Mouse (Mus musculus) layer of hippocampus, postnatal 14 days (tissue): ENCODE measurements around the gene Efhc1. TPM values are rescaled to one million over a fixed set of nuclear protein-coding genes. Genes with fewer than 3 reads are reported as not detected.

Source experiments
- DNase-seq, 2 experiments: peaks; one replicate each; pipeline ENCODE4 v3.0.0; 2021 to 2022; ENCODE audit warnings: low spot score in 2 of 2, mixed read lengths in 1 of 2
- total RNA-seq, 2 experiments: library from RNA; stranded (reverse); gene quantifications; 2 replicates each; pipeline ENCODE4 v1.2.3; 2021

The Efhc1 gene
- total RNA-seq, 2 experiments from 2014 or later = 2.2 to 2.7 TPM

DNA sequence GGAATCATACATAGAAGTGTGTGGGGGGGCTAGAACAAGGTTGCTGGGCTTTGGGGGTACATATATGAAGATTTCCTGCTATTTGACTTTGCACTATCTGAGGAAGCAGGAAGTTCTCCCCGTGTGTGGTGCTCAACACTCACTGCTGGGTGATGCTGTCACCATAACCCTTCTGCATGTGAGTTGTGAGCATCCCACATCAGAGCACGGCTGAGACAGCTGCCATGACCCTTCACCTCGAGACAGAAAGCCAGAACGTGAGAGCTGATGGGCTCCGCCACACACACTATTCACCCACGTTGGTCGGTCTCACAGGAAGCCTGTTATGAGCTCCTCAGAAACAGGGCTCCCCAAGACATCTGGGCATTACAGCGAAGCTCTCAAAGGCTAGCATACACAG is 53.2 kb downstream of the Efhc1 start:
- no peak for DNase-seq

DNA sequence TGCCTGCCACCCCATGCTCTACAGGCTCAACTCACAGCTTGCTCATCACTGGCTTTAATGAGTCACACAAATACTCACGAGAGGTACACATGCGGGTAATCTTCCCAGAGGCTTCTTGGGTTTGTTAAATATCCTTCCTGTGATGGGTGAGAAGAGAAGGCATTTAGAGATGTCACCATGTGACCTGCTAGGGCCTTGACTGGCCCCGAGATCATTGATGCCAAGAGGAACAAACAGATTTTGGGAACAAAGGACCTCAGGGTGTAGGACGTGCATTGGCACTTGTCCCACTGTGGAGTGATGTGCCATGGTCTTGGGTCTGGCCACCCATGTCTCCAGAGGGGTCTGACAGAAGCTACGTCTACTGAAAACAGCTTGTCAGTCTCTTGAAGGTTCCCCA is 55.3 kb downstream of the Efhc1 start:
- no peak for DNase-seq

DNA sequence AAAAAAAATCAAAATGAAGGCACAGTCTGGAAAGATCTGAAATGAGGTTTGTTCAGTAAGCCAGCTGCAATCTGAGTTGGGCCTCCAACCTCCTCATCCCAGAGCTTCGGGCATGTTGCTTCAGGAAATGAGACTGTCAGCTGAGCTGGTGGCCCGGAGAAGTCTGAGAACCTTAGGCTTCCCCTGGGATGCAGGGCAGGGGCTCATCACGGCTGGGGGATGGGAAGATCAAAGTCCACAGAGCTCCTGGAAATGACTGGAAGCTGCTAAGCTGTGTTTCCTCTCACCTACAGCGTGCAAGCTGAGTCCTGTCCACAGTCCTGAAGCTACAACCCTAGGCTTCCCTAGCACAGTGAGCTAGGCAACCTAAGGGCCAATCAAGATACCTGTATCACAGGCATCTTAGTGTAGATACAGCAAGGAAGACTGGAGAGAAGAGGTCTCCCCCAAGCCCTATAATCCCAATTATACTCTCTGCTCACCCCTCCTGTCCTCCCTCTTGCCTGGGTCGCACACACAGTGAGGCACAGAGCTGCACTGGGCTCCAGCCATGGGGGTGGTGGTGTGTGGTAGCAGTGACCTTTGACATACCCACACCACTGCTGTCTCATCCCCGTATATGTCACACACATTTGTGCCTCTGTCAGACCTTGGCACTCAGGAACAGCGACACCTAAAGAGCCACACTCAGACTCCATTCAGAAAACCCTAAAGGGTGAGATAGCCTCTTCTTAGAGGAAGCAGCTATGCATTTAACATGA is 56.7 kb downstream of the Efhc1 start:
- DNase-seq = no peak

DNA sequence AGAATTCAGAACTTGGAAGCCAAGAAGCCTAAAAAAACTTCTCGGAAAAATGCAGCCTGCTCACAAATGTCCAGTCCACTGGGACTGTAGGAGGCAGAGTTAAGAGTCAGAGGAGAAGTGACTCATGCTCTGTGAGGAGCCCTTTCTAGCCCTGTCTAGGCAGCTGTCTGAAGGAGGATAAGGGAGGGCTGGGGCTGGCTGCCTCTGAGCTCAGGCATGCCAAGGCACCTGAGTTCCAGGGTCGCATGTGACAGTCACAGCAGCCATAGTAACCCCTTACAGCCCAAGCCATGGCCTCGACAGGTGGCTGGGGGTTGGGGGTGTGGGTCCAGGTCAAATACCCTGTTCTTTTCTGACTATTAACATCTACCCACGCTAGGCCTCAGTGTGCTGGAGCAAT is 57.5 kb downstream of the Efhc1 start:
- DNase-seq = no peak

DNA sequence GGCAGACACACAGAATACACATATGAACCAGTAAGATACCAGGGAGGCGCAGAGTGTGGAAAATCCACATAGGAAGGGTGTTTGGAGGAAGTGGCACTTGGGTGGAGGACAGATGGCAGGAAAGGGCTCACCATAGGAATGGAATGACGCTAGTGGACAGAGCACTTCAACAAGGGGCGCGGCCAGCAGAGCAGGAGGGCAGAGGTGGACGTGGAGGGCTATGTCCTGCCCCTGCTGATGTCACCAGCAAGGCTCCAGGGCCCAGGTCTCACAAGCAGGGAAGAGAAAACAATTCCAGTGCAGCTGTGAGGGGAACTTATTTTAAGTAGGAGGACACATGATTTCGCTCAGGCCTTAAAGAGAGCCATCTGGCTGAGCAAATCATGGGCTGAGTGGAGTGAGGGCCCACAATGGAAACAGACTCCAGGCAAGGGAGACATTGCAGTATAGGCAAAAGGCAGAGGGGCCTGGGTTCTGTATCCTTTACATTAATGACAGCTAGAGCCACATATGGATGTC is 58.9 kb downstream of the Efhc1 start:
- DNase-seq = no peak

DNA sequence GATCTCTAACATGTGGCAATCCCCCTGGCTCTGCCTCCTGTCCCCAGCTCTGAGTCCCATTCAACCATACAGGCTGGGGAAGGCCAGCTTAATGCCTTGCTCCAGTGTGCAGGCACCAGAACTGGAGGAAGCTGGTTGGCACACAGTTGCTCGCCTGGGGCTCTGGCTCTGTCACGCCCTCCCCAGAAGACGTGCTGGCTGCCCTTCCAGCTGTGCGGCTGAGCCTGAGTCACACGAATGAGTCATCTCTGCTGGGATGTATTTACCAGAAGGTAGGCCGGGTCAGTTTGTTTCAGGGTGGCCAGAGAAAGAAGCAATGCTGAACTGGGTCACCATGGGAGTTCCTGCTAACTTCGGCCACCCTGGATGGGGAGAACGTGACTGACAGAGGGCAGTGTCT is 63.0 kb downstream of the Efhc1 start:
- DNase-seq = no peak

DNA sequence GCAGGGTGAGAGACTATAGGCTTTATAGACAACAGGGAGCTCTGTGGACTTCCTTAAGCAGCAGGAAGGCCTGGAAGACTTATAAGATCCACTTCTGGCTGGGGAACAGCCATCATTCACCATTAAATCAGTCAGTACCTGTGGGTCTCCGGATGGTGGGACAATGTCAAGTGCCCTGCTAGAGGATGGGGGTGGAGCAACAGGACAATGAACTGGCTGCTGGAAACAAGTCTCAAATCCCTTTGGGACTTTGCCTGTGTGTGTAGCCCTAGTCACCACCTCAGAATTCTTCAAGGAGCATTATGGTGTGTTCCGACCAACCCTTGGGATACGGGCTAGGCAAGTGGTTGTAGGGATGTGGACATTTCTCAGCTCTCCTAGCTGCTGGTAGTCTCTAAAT is 71.7 kb downstream of the Efhc1 start:
- no peak for DNase-seq

DNA sequence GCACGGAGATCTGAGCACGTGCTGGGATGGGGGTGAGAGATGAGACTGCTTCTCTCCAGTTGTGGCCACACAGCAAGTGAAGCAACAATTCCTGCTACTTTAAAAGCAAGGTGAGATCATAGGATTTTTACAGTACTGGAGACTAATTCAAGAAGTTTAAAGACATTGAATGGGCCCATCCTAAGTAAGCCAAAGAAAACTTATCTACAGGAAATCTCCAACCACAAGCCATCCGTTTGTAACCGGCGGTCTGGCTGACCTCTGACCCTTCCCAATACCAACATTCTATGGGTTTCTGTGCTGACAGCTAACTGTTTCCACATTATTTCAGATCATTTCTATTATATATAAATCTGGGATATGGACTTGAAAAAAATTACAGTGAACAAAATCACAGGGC is 73.8 kb downstream of the Efhc1 start:
- DNase-seq = no peak

DNA sequence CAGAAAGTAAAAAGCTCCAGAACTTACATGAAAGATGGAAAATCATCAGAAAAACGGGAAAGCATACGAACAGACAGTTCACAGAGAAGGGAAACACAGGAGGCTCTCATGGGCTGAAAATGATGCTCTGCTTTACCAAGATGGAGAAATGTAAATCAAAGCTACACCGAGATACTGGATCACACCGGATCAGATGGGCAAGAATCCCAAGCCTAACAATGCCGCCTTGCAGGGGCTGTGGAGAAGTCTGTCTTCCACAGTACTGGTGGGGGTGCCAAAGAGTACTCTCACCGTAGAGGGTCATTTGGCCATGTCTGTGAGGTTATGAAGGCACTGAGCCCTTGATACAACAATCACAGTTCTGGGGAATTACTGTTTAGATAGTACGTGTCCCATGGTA is 75.1 kb downstream of the Efhc1 start:
- DNase-seq = no peak

DNA sequence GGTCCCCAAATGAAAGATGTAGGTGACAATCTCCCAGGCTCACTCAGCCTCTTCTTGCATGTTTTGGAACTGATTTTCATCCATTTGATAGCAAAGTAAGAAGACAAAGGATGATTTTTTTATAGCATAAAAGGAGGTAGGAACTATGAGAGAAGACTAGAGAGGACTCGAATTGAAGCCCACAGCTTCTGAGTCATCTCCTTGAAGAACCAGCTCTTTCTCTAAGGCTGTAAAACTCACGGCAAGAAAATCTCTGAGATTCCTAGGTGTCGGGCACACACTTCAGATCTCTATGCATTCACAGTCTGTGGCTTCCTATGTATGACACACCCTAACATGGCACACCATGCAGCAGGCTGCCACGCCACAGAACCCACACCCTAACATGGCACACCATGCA is 77.6 kb downstream of the Efhc1 start:
- DNase-seq = no peak

DNA sequence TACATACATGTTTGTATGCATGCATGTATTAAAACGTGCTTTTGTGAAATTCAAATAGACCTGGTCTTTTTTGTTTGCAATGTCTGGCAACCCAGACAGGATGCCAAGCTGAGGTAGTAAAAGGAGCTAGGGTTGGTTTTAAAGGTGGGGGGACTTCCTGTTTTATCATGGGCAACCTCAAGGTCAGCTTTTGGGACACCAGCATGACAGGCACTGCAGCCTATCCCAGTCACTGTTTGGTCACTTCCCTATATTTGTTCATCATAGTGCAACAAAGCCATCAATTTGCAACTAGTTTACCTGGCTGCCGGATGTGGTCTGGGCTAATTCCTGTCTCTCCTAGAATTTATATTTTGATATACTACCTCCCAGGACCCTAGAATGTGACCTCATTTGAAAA is 80.2 kb downstream of the Efhc1 start:
- DNase-seq = no peak

DNA sequence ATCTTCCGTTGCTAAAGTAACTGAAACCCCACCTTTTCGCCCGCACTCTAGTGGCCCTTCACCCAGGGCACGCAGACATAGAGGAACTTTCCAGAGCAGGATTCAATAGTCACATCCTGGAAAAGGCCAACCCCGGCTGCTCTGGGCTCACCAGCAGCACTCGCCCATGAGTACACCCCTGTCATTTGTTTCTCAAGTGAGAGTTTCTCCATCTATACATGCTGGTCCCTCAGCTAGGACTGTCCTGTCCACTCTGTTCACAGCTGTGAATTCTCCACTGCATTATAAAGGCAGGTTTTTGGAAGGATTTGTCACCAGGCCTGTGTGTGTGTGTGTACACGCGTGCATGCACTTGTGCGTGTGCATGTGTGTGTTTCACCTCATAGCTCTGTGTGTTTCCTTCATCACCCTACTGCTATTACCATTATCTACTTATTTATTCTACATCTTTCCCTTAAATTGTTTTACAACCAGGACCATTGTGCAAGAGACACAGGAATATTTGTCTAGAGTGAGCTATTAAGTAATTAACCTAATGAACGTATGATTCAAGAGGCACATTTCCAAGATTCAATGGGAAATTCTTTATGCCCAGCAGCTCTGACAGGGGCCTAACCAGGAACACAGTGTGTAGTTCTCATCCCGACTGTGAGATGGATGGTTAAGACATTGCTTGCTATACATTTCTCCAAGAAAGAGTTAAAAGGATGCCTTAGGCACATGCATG is 81.8 kb downstream of the Efhc1 start:
- DNase-seq = no peak

DNA sequence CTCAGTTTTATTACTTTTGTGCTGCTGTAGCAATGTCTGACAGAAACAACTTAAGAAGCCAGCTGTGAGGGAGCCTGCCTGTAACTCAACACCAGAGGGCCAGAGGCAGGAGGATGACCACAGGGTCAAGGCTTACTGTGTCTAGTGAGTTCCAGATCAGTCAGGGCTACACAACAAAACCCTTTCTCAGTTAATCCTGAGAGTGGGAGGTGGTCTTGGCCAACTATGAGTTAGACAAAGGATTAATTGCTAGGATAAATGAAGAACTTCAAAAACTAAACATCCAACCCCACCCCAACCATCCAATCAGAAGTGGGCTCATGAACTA is 82.3 kb downstream of the Efhc1 start:
- no peak for DNase-seq

DNA sequence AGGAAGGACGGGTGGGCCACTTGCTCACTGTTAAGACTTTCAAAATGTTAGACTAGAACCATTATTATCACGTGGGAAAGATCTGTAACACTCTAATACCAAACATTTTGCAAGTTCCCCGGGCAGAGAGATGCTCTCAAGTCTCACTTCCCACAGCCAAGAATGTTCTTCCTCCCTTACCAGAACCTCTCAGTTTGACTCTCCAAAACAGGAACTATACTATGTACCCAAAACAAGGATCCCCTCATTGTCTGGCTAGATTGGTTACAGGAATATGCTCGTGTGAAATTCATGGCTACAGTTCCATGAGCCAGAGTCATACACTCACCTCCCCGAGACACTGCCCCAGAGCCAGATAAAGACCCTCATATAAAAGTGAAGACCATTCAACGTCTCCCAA is 84.5 kb downstream of the Efhc1 start:
- DNase-seq = no peak

DNA sequence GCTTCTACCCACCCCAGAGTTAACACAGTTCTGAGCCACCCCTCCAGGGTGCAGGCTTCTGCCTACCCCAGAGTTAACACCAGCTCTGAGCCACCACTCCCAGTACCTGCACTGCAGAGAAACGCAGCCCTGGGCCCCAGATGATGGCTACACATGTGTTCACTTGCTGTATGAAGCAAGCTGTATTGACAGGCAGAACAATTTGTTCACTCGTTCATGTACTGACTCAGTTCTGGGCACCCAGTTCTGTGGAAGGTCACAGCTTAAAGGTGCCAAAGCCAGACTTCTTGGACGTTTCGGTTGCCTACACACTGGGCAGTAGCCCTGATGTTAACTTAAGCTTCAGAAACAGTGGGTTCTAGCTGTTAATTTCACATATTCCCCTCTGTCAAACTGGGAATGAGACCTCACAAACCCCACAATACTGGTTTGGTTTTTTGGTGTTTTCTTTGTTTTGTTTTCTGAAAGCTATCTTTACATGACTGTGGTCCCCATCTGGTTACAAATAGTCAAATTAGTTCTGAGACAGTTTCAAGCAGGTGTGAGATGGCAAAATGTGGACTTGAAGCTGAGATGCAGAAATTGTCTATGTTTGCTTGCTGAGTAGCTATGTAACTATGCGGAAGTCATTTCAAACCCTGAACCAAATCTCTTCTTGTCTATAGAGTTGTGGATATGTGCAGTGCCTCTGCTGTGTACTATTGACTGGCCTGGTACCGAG is 86.6 kb downstream of the Efhc1 start:
- DNase-seq = no peak

DNA sequence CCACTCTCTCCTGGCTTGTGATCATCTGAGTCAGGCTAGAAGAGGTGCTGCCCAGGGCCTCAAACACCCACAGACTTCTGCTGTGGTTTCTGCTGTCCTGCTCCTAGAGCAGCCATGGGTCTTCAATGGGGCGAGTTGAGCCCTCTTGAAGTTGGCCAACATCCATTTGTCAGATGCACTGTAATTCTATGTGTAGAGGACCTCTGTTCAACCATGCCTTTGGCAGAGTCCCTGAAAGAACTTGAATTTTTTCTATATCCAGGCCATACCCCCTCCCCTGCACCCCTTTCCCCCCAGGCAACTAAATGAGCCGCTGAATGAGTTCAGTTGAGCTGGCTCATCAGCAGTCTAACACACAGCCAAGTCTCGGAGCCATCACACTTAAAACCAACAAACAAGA is 88.1 kb downstream of the Efhc1 start:
- DNase-seq = no peak

DNA sequence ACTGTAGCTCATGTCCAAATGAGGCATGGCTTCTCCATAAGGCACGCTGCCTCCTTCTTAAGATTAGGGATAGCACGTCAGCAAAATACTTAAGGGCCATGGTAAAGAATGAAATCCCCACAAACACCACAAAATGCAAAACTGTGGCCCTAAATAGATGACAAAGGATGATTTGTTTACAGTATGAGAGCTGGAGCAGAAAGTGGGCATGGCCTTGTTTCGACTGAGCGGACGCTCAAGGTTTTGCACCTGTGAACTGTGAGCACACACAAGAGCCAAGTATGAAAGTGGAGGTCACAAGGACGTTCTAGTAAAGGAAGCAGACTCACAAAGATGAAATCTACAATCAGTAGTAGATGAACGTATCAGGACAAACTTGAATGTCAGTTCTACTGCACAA is 88.7 kb downstream of the Efhc1 start:
- no peak for DNase-seq

Other genes with a start within 250 kb of the Efhc1 start
- gene Il17a, start 220.7 kb upstream of the Efhc1 start, total RNA-seq = not detected
- gene Il17f, start 161.0 kb upstream of the Efhc1 start, total RNA-seq = under 1 TPM; 0.55 to 0.95 TPM
- gene Mcm3, start 131.3 kb upstream of the Efhc1 start, total RNA-seq = 1 to 10 TPM; 5.0 to 6.2 TPM
- gene Paqr8, start 61.0 kb upstream of the Efhc1 start, total RNA-seq = 100 to 1,000 TPM; 153 to 156 TPM
- gene Tram2, start 127.6 kb downstream of the Efhc1 start, total RNA-seq = 1 to 10 TPM; 1.9 to 2.3 TPM